Mouse (Mus musculus): Measurements from ENCODE around the gene Efnb3.

Efnb3 gene

GRCm38 (mm10) chr11:69582230-69582805 is 22.3 kb upstream of the Efnb3 start:
- DNase-seq: no peak

- no peak for DNase-seq
Observed at GRCm38 (mm10) chr11:69581814-69582213, 21.8 kb upstream of the Efnb3 start.

GRCm38 (mm10) chr11:69581147-69581688 is 21.2 kb upstream of the Efnb3 start:
- peak; percentile 84 to 86 for DNase-seq

GRCm38 (mm10) chr11:69580572-69581146 is 20.7 kb upstream of the Efnb3 start:
- no peak for DNase-seq

GRCm38 (mm10) chr11:69580091-69580514 is 20.1 kb upstream of the Efnb3 start, which contains the start of the genes Wrap53 and Trp53:
TSS of gene Wrap53 (minus strand) at chr11:69580255.
TSS of gene Trp53 (plus strand) at chr11:69580359.
- peak; percentile 91 to 94 for DNase-seq

- peak; percentile 98 for DNase-seq
Observed at GRCm38 (mm10) chr11:69579128-69580017, 19.4 kb upstream of the Efnb3 start.

- no peak for DNase-seq
Observed at GRCm38 (mm10) chr11:69578301-69578700, 18.3 kb upstream of the Efnb3 start.

GRCm38 (mm10) chr11:69576307-69576706 is 16.3 kb upstream of the Efnb3 start:
- no peak for DNase-seq

- DNase-seq: peak; percentile 37 to 47
Observed at GRCm38 (mm10) chr11:69575220-69575619, 15.2 kb upstream of the Efnb3 start.

GRCm38 (mm10) chr11:69565131-69565530 is 5.1 kb upstream of the Efnb3 start:
- DNase-seq: no peak

- DNase-seq: no peak
Observed at GRCm38 (mm10) chr11:69564391-69564790, 4.4 kb upstream of the Efnb3 start.

- no peak for DNase-seq
Observed at GRCm38 (mm10) chr11:69563373-69563772, 3.4 kb upstream of the Efnb3 start.

- DNase-seq: no peak
Observed at GRCm38 (mm10) chr11:69560896-69561854, 1.2 kb upstream of the Efnb3 start.

- DNase-seq: no peak
Observed at GRCm38 (mm10) chr11:69559183-69559582, 822 bp downstream of the Efnb3 start.

- DNase-seq: no peak
Observed at GRCm38 (mm10) chr11:69558756-69559155, 1.2 kb downstream of the Efnb3 start.

GRCm38 (mm10) chr11:69557381-69557958 is 2.5 kb downstream of the Efnb3 start:
- DNase-seq: no peak

GRCm38 (mm10) chr11:69554539-69555140 is 5.4 kb downstream of the Efnb3 start:
- DNase-seq: no peak

GRCm38 (mm10) chr11:69553341-69553721 is 6.7 kb downstream of the Efnb3 start:
- DNase-seq: no peak

GRCm38 (mm10) chr11:69552622-69553340 is 7.2 kb downstream of the Efnb3 start:
- no peak for DNase-seq

- DNase-seq: no peak
Observed at GRCm38 (mm10) chr11:69551310-69551709, 8.7 kb downstream of the Efnb3 start.
